Mouse (Mus musculus) kidney, adult 2 months (tissue): ENCODE results near the gene Slc52a3. TPM values are rescaled to one million over a fixed set of nuclear protein-coding genes. Genes with fewer than 3 reads are reported as not detected.
A peak's percentile ranks its signal among the peaks of the same experiment; 100 is the strongest.

Experiments
- DNase-seq: peaks from one replicate; pipeline ENCODE4 v3.0.0; 2021
- H3K27ac ChIP-seq: fragments of 200-500 bp; 2 replicates; pipeline ENCODE4 v1.5.1; 2012; ENCODE audit warnings: low read depth, low read length, control low read depth, inconsistent platforms; ENCODE audit not compliant: insufficient read depth
- H3K27me3 ChIP-seq: fragments of 200-500 bp; replicated peaks from 2 replicates; pipeline ENCODE4 v1.6.1; 2012; ENCODE audit warnings: mild to moderate bottlenecking, moderate library complexity, low read length, inconsistent platforms; ENCODE audit not compliant: control insufficient read depth, insufficient read depth
- H3K36me3 ChIP-seq: fragments of 200-500 bp; 2 replicates; pipeline ENCODE4 v1.6.1; 2012; ENCODE audit warnings: mild to moderate bottlenecking, moderate library complexity, low read length, inconsistent platforms; ENCODE audit not compliant: control insufficient read depth, insufficient read depth
- H3K4me1 ChIP-seq: fragments of 200-500 bp; 2 replicates; pipeline ENCODE4 v1.6.1; 2011; ENCODE audit warnings: low read length; ENCODE audit not compliant: control insufficient read depth, insufficient read depth
- H3K4me3 ChIP-seq: fragments of 200-500 bp; 2 replicates; pipeline ENCODE4 v1.5.1; 2011; ENCODE audit warnings: mild to moderate bottlenecking, low read depth, low read length, control low read depth; ENCODE audit not compliant: insufficient read depth
- CTCF ChIP-seq: fragments of 200-500 bp; conservative IDR thresholded peaks from 2 replicates; pipeline ENCODE4 v1.5.1; 2011; ENCODE audit warnings: low read depth, mild to moderate bottlenecking, control low read depth, low read length, moderate library complexity, mixed read lengths; ENCODE audit not compliant: insufficient read depth, insufficient read length
- POLR2A ChIP-seq: fragments of 200-500 bp; IDR thresholded peaks from one replicate; pipeline ENCODE4 v1.6.1; 2011; ENCODE audit warnings: low read depth, low read length, control low read depth
- WGBS: fragments of 180-500 bp; shearing (Covaris S2); methylation state at CpG from one replicate; pipeline ENCODE4 v1.1.7; 2018; 5-methylcytosine and 5-hydroxymethylcytosine counted together
- polyA plus RNA-seq: library from polyadenylated mRNA; depleted of rRNA; stranded (reverse); fragments of >200 nt; gene quantifications from 2 replicates; pipeline ENCODE4 v1.2.3, GENCODE M21; 2012; rRNA removed

Slc52a3 gene
- polyA plus RNA-seq, 1 experiment = 17.4 TPM

- H3K27ac ChIP-seq = no peak overlapping the region
- H3K4me1 ChIP-seq = no peaks in the 10 kb centered on the region
- TF ChIP-seq POLR2A (no peak), CTCF (no peak)
- H3K4me3 ChIP-seq = no peak overlapping the region
- H3K27me3 ChIP-seq = peaks cover 7% of the 10 kb centered on the region; the same call in 1 of the 2 replicates
- WGBS = 11% methylated on average over 13 of the region's 13 CpGs
- no peak for DNase-seq
- H3K36me3 ChIP-seq = no peaks in the 10 kb centered on the region
These were observed 53.4 kb downstream of the Slc52a3 start for GRCm38 (mm10) chr2:152049611-152050270.

- WGBS = 16% methylated on average over 7 of the region's 7 CpGs
- Histone ChIP-seq H3K36me3 (no peaks in the 10 kb centered on the region), H3K4me3 (no peak overlapping the region), H3K4me1 (no peaks in the 10 kb centered on the region), H3K27me3 (peaks cover 7% of the 10 kb centered on the region; the same call in 1 of the 2 replicates), H3K27ac (no peak overlapping the region)
- no peak for DNase-seq
- TF ChIP-seq POLR2A (no peak), CTCF (no peak)
These were observed 54.0 kb downstream of the Slc52a3 start for GRCm38 (mm10) chr2:152050316-152050715.

- no peaks in the 10 kb centered on the region for H3K36me3 ChIP-seq
- no peak overlapping the region for H3K27ac ChIP-seq
- no peak overlapping the region for H3K4me3 ChIP-seq
- DNase-seq = no peak
- 79% methylated on average over 3 of the region's 3 CpGs for WGBS
- H3K27me3 ChIP-seq = peaks cover 7% of the 10 kb centered on the region; the same call in 1 of the 2 replicates
- TF ChIP-seq CTCF = no peak
- no peaks in the 10 kb centered on the region for H3K4me1 ChIP-seq
These were observed 55.7 kb downstream of the Slc52a3 start for GRCm38 (mm10) chr2:152051985-152052384.

GRCm38 (mm10) chr2:152055406-152055805 is 59.1 kb downstream of the Slc52a3 start:
- no peaks in the 10 kb centered on the region for H3K4me1 ChIP-seq
- peak; percentile 5 for DNase-seq
- no peaks in the 10 kb centered on the region for H3K36me3 ChIP-seq
- no peaks in the 10 kb centered on the region for H3K27me3 ChIP-seq
- 27% methylated on average over 1 of the region's 1 CpGs for WGBS
- TF ChIP-seq POLR2A = no peak
- TF ChIP-seq CTCF = no peak
- H3K27ac ChIP-seq = no peak overlapping the region
- no peak overlapping the region for H3K4me3 ChIP-seq

- Histone ChIP-seq H3K27me3 (no peaks in the 10 kb centered on the region), H3K27ac (no peak overlapping the region), H3K4me3 (no peak overlapping the region), H3K36me3 (no peaks in the 10 kb centered on the region), H3K4me1 (no peaks in the 10 kb centered on the region)
- TF ChIP-seq CTCF (no peak), POLR2A (no peak)
- WGBS = 69% methylated on average over 22 of the region's 22 CpGs
- no peak for DNase-seq
These were observed 60.3 kb downstream of the Slc52a3 start for GRCm38 (mm10) chr2:152056368-152057251.

- H3K4me1 ChIP-seq = no peaks in the 10 kb centered on the region
- WGBS = 73% methylated on average over 9 of the region's 9 CpGs
- no peak for DNase-seq
- H3K27me3 ChIP-seq = no peaks in the 10 kb centered on the region
- H3K4me3 ChIP-seq = no peak overlapping the region
- no peak overlapping the region for H3K27ac ChIP-seq
- no peaks in the 10 kb centered on the region for H3K36me3 ChIP-seq
- TF ChIP-seq POLR2A (no peak), CTCF (no peak)
These were observed 60.9 kb downstream of the Slc52a3 start for GRCm38 (mm10) chr2:152057252-152057563.

Other genes with a start within 250 kb of the Slc52a3 start
- gene Rspo4, start 153.6 kb upstream of the Slc52a3 start, polyA plus RNA-seq = not detected in 2 replicates
- 0.81 and 1.4 TPM in 2 replicates for gene Angpt4, start 85.3 kb upstream of the Slc52a3 start, polyA plus RNA-seq
- 14.2 and 16.2 TPM in 2 replicates for gene Fam110a, start 16.3 kb upstream of the Slc52a3 start, polyA plus RNA-seq
- not detected in 2 replicates for gene Scrt2, start 85.0 kb downstream of the Slc52a3 start, polyA plus RNA-seq
- 113 and 135 TPM in 2 replicates for gene Srxn1, start 109.0 kb downstream of the Slc52a3 start, polyA plus RNA-seq
- gene Tcf15, start 147.1 kb downstream of the Slc52a3 start, polyA plus RNA-seq = 2.9 and 4.6 TPM in 2 replicates
- gene Csnk2a1, start 230.3 kb downstream of the Slc52a3 start, polyA plus RNA-seq = 26.1 and 35.0 TPM in 2 replicates